In the genomic region with DNA sequence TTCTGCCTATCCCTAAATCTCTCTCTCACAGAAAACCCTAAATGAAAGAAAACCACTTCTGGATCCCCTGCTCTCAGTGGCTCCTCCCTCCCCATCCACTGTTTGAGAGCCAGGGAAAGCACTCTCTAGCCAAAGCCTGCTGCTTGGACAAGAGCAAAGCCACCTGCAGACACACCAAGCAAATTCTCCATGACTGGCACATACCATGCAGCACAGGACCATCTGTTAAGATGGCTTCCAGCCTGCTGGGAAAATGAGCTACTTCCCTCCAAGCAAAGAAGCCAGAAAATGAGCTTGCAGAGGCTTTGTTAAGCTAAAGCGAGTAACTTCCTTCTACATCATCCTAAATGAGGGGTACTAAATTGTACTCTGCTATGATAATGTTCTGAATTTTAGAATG, we compare ENCODE assay signal across 12 mouse cellular contexts.
A peak's percentile ranks its signal among the peaks of the same experiment; 100 is the strongest.
DNase-seq lines count a peak whose midpoint lies in the region; ATAC-seq lines count a peak whose summit lies in the region.
"Had no signal": no experiment of that assay in that cellular context is flagged by ENCODE, and none has a peak within 500 bp of the region (broad histone marks: within the 10 kb centered on the region; RNA-seq: fewer than 3 reads in every experiment).

No protein-coding gene starts in this region.

- H3K4me1 ChIP-seq in forebrain, embryonic 14.5 days (ENCODE audit: control insufficient read depth, insufficient read depth, low read length) = no peaks in the 10 kb centered on the region
- no peaks in the 10 kb centered on the region for H3K4me1 ChIP-seq in forebrain, embryonic 10.5 days

- H3K27ac ChIP-seq in forebrain, embryonic 14.5 days (ENCODE audit: low read depth, low read length) = no peak overlapping the region
- H3K27ac ChIP-seq in forebrain, embryonic 10.5 days = no peak overlapping the region
- H3K27ac ChIP-seq: liver, embryonic 14.5 days had no signal

- H3K4me3 ChIP-seq in forebrain, embryonic 14.5 days (ENCODE audit: low read depth, low read length) = no peak overlapping the region
- H3K4me3 ChIP-seq in forebrain, embryonic 10.5 days = no peak overlapping the region

- no peaks in the 10 kb centered on the region for H3K9me3 ChIP-seq in forebrain, embryonic 14.5 days (replicated peaks; ENCODE audit: control insufficient read depth, low read length)
- H3K9me3 ChIP-seq in forebrain, embryonic 10.5 days = no peaks in the 10 kb centered on the region

- H3K4me2 ChIP-seq in forebrain, embryonic 14.5 days (ENCODE audit: low read length) = no peak overlapping the region

- no peak overlapping the region for H3K9ac ChIP-seq in forebrain, embryonic 14.5 days (ENCODE audit: low read length)
- H3K9ac ChIP-seq: liver, embryonic 14.5 days had no signal

- WGBS in forebrain, embryonic 14.5 days = 77% methylated on average over 1 of the region's 1 CpGs
- WGBS in forebrain, embryonic 10.5 days = 87% methylated on average over 1 of the region's 1 CpGs

- no peaks in the 10 kb centered on the region for H3K36me3 ChIP-seq in forebrain, embryonic 14.5 days (ENCODE audit: control insufficient read depth, insufficient read depth, low read length)
- H3K36me3 ChIP-seq in forebrain, embryonic 10.5 days (replicated peaks) = no peaks in the 10 kb centered on the region

- no peaks in the 10 kb centered on the region for H3K27me3 ChIP-seq in forebrain, embryonic 14.5 days (replicated peaks; ENCODE audit: control insufficient read depth, insufficient read depth, low read length)
- H3K27me3 ChIP-seq in forebrain, embryonic 10.5 days (ENCODE audit: poor library complexity, severe bottlenecking) = no peaks in the 10 kb centered on the region

- intact Hi-C loops in gastrocnemius, postnatal 36 days (cut with DNase I) = no loop called here

- peak; percentile 63 for DNase-seq in forebrain, embryonic 14.5 days (ENCODE audit: low spot score)
- DNase-seq in forebrain, embryonic 10.5 days (ENCODE audit: extremely low spot score, low spot score) = no peak
- DNase-seq in cerebellum, adult 9-10 months = peak; percentile 94
- peak; percentile 49 to 68 for DNase-seq in layer of hippocampus, adult 8-10 months (ENCODE audit: low spot score in 2 of 2)
- DNase-seq in right cerebral cortex, postnatal 10 days (ENCODE audit: low spot score in 2 of 2) = peak; percentile 55 to 69
- DNase-seq in embryo, embryonic 9.5 days (ENCODE audit: extremely low spot score) = no peak
- no peak for DNase-seq in thymus, postnatal 10 days (ENCODE audit: low spot score in 2 of 2)
- DNase-seq in gastrocnemius, postnatal 36 days = no peak
- DNase-seq: gastrocnemius, postnatal 14 days; thymus, postnatal 4 days had no signal

- peak; percentile 40; the same call in 1 of the 2 replicates for ATAC-seq in forebrain, embryonic 14.5 days
- ATAC-seq: intestine, postnatal 0 days had no signal

Comparison
In these comparisons a context has a peak if more than half of its experiments do, and no peak if none do; other contexts are left out.
1. DNase-seq: peak in forebrain, embryonic 14.5 days (single experiment), cerebellum, adult 9-10 months (single experiment), layer of hippocampus, adult 8-10 months (2 of 2) and right cerebral cortex, postnatal 10 days (2 of 2); none in forebrain, embryonic 10.5 days (single experiment), embryo, embryonic 9.5 days (single experiment), thymus, postnatal 10 days (0 of 2) and gastrocnemius, postnatal 36 days (0 of 2).